Mouse (Mus musculus) CD4-positive naive resting alpha-beta T cell, adult 76 days (primary cell): ENCODE data around the gene Dhx33. TPM values are rescaled to one million over a fixed set of nuclear protein-coding genes. Genes with fewer than 3 reads are reported as not detected.

Experiments used
- total RNA-seq: library from RNA; stranded (reverse); gene quantifications from one replicate; pipeline ENCODE4 v1.2.4, GENCODE M21; 2023

The Dhx33 gene
- total RNA-seq, result 23.2 TPM

GRCm38 (mm10) chr11:71004316-71004773 is at the start of gene Dhx33:
Gene Dhx33 (minus strand): TSS chr11:71004437.

GRCm38 (mm10) chr11:71033163-71033761 is 29.0 kb upstream of the Dhx33 start, which contains the start of gene 6330403K07Rik:
Gene 6330403K07Rik (minus strand): TSS chr11:71033513.

GRCm38 (mm10) chr11:71019201-71020068 is 15.2 kb upstream of the Dhx33 start, which contains the start of the genes Mis12 and Derl2:
Gene Mis12 (plus strand): TSS chr11:71019611.
Gene Derl2 (minus strand): TSS chr11:71019841.

GRCm38 (mm10) chr11:70982557-70983228 is 21.5 kb downstream of the Dhx33 start, which contains the start of gene C1qbp:
Gene C1qbp (minus strand): TSS chr11:70983026.

GRCm38 (mm10) chr11:70969821-70970559 is 34.2 kb downstream of the Dhx33 start, which contains the start of the genes Nup88 and Rpain:
Gene Nup88 (minus strand): TSS chr11:70969973.
Gene Rpain (plus strand): TSS chr11:70970213.

Other genes starting within 250 kb of the Dhx33 start
- 2.3 TPM for gene Zfp3, start 240.2 kb downstream of the Dhx33 start, total RNA-seq
- 1.6 TPM for gene Scimp, start 191.9 kb downstream of the Dhx33 start, total RNA-seq
- 38.6 TPM for gene Rabep1, start 159.7 kb downstream of the Dhx33 start, total RNA-seq
- gene Nup88, start 34.5 kb downstream of the Dhx33 start, total RNA-seq, result 101 TPM
- 33.8 TPM for gene Rpain, start 34.2 kb downstream of the Dhx33 start, total RNA-seq
- 71.9 TPM for gene C1qbp, start 21.4 kb downstream of the Dhx33 start, total RNA-seq
- 7.2 TPM for gene Mis12, start 15.2 kb upstream of the Dhx33 start, total RNA-seq
- gene Derl2, start 15.4 kb upstream of the Dhx33 start, total RNA-seq, result 23.8 TPM
- 0.38 TPM for gene 6330403K07Rik, start 29.1 kb upstream of the Dhx33 start, total RNA-seq
- gene Nlrp1a, start 140.3 kb upstream of the Dhx33 start, total RNA-seq, result 2.5 TPM
- gene Nlrp1b, start 226.3 kb upstream of the Dhx33 start, total RNA-seq, result 0.35 TPM